Mouse (Mus musculus): ENCODE measurements around the gene Foxj2.

- no peak for TF ChIP-seq CTCF (conservative IDR thresholded peaks at IDR 0.05; ENCODE audit: low read length)
- TF ChIP-seq POU5F1 (IDR thresholded peaks at IDR 0.05; ENCODE audit: borderline replicate concordance, low read length) = no peak
- no peak for TF ChIP-seq NANOG (IDR thresholded peaks at IDR 0.05; ENCODE audit: borderline replicate concordance, low read length)
These were observed 38.5 kb upstream of the Foxj2 start for GRCm38 (mm10) chr6:122781167-122781566.

All from E14TG2a.4 (cell line).